33 mouse cellular contexts compared by ENCODE assay signal in the genomic region with DNA sequence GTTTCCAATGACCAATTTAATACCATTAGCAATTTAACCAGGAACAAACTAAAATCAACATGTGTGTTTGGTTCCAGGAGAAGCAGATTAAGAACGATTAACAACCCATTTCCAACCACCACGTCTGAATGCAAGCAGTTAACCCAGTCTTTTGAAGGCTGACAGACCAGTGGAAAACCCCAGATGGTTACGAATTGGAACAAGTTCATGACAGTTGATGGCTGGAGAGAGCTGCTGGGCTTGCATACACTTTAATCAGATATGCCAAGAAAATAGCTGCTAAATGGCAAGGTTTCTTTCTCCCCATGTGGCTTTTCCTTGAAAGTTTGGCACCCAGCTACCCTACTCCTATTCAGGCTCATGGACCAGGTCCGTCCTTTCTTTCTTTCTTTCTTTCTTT. TPM values are rescaled to one million over a fixed set of nuclear protein-coding genes. Genes with fewer than 3 reads are reported as not detected.
DNase-seq lines count a peak whose midpoint lies in the region; ATAC-seq lines count a peak whose summit lies in the region.
"Had no signal": no experiment of that assay in that cellular context is flagged by ENCODE, and none has a peak within 500 bp of the region (broad histone marks: within the 10 kb centered on the region; RNA-seq: fewer than 3 reads in every experiment).

No protein-coding gene starts in this region.

- no peaks in the 10 kb centered on the region for H3K4me1 ChIP-seq in forebrain, embryonic 15.5 days
- no peaks in the 10 kb centered on the region for H3K4me1 ChIP-seq in forebrain, embryonic 12.5 days
- H3K4me1 ChIP-seq: hindbrain, embryonic 13.5 days had no signal

- DNase-seq in R1 (ENCODE audit: low read depth, low spot score) (peak; percentile 6), adipocyte (ENCODE audit: low spot score) (peak; percentile 11)
- DNase-seq in ovary, postnatal 14 days (ENCODE audit: low spot score) = no peak
- DNase-seq in spleen, postnatal 10 days (ENCODE audit: low spot score in 2 of 2) = no peak
- DNase-seq: adrenal gland, postnatal 10 days; adrenal gland, postnatal 36 days; B cell, adult 2 months; cerebellum, adult 11 months; cerebellum, adult 2 months; cerebellum, adult 9-11 months; cerebellum, postnatal 25 days; gastrocnemius, postnatal 25 days; heart, adult 18-20 months; heart, postnatal 10 days; heart, postnatal 36 days; kidney, adult 18-20 months; kidney, adult 9 months had no signal

- H3K36me3 ChIP-seq in forebrain, embryonic 15.5 days = no peaks in the 10 kb centered on the region
- H3K36me3 ChIP-seq in forebrain, embryonic 12.5 days (replicated peaks) = no peaks in the 10 kb centered on the region; the same call in 1 of the 2 replicates
- H3K36me3 ChIP-seq: G1E had no signal

- H3K4me3 ChIP-seq in forebrain, embryonic 15.5 days = no peak overlapping the region
- no peak overlapping the region for H3K4me3 ChIP-seq in forebrain, embryonic 12.5 days (replicated peaks)
- H3K4me3 ChIP-seq: embryonic facial prominence, embryonic 10.5 days; embryonic facial prominence, embryonic 13.5 days; erythroblast, embryonic 14.5 days; heart, embryonic 12.5 days; heart, embryonic 15.5 days; hindbrain, embryonic 10.5 days; hindbrain, embryonic 13.5 days had no signal

- 58% methylated on average over 4 of the region's 4 CpGs for WGBS in forebrain, embryonic 15.5 days
- WGBS in forebrain, embryonic 12.5 days = 83% methylated on average over 4 of the region's 4 CpGs

- no peak overlapping the region for H3K4me2 ChIP-seq in forebrain, embryonic 15.5 days (replicated peaks)
- no peak overlapping the region for H3K4me2 ChIP-seq in forebrain, embryonic 12.5 days
- H3K4me2 ChIP-seq: embryonic facial prominence, embryonic 13.5 days; heart, embryonic 12.5 days; heart, embryonic 15.5 days; hindbrain, embryonic 13.5 days had no signal

- no peaks in the 10 kb centered on the region for H3K27me3 ChIP-seq in forebrain, embryonic 15.5 days
- H3K27me3 ChIP-seq in forebrain, embryonic 12.5 days = no peaks in the 10 kb centered on the region
- H3K27me3 ChIP-seq: CH12.LX; embryonic facial prominence, embryonic 13.5 days; heart, embryonic 12.5 days; heart, embryonic 15.5 days; hindbrain, embryonic 13.5 days; Patski had no signal

- peak; percentile 55; the same call in 1 of the 2 replicates for ATAC-seq in forebrain, embryonic 15.5 days (replicated peaks)
- ATAC-seq in forebrain, embryonic 12.5 days (ENCODE audit: low FRiP score) = no peak
- ATAC-seq: activated CD4-positive, CD25-positive, alpha-beta regulatory T cell, adult 4 months; hindbrain, embryonic 16.5 days; inflammation-experienced regulatory T-cells, adult 6 months; intestine, embryonic 16.5 days; Patski had no signal

- H3K27ac ChIP-seq in forebrain, embryonic 15.5 days (replicated peaks) = no peak overlapping the region
- no peak overlapping the region for H3K27ac ChIP-seq in forebrain, embryonic 12.5 days
- H3K27ac ChIP-seq: embryonic facial prominence, embryonic 10.5 days; embryonic facial prominence, embryonic 13.5 days; heart, embryonic 15.5 days; hindbrain, embryonic 10.5 days; hindbrain, embryonic 13.5 days had no signal

- H3K9me3 ChIP-seq in forebrain, embryonic 15.5 days = 0 out of 2 replicates have a peak, but pooled peaks cover 4% of the 10 kb centered on the region
- peaks cover 5% of the 10 kb centered on the region; the same call in 1 of the 2 replicates for H3K9me3 ChIP-seq in forebrain, embryonic 12.5 days
- H3K9me3 ChIP-seq: embryonic facial prominence, embryonic 10.5 days; heart, embryonic 15.5 days; hindbrain, embryonic 13.5 days had no signal

- no peak overlapping the region for H3K9ac ChIP-seq in forebrain, embryonic 15.5 days (replicated peaks)
- H3K9ac ChIP-seq in forebrain, embryonic 12.5 days = no peak overlapping the region
- H3K9ac ChIP-seq: embryonic facial prominence, embryonic 13.5 days; heart, embryonic 12.5 days; heart, embryonic 15.5 days; hindbrain, embryonic 13.5 days had no signal

RNA-seq across cellular contexts. Expression of a gene that starts 55.8 kb away (rescaled TPM):
- polyA plus RNA-seq in forebrain, embryonic 15.5 days (2015; fragmentation: Nextera tagmentation; extraction: Ambion mirVana) = 17.7 and 19.6 TPM in 2 replicates
- polyA plus RNA-seq in forebrain, embryonic 12.5 days (2016; fragmentation: Nextera tagmentation; extraction: Ambion mirVana) = 20.5 and 23.0 TPM in 2 replicates
- polyA plus RNA-seq: erythroblast, embryonic 14.5 days had no signal

Comparison
In these comparisons a context has a peak if more than half of its experiments do, and no peak if none do; other contexts are left out.
1. DNase-seq: peak in R1 (single experiment) and adipocyte (single experiment); none in ovary, postnatal 14 days (single experiment) and spleen, postnatal 10 days (0 of 2).